Mouse (Mus musculus): ENCODE data around the gene Hunk. TPM values are rescaled to one million over a fixed set of nuclear protein-coding genes. Genes with fewer than 3 reads are reported as not detected.

Gene Hunk
- polyA plus RNA-seq, 1 experiment: not detected

DNA sequence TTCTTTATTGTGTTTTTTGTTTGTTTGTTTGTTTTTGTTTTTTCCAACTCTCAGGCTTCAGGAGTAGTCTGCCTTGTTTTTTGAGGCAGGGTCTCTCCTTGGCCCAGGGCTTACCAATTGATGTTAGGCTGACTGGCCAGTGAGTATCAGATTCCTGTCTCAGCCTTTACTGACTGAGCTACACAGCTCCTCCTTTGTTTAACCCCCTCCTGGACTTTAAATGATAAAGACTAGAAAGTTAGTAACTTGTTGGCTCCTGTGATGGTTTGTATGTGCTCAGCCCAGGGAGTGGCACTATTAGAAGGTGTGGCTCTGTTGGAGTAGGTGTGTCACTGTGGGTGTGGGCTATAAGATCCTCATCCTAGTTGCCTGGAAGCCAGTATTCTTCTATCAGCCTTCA is 30.8 kb downstream of the Hunk start:
- Histone ChIP-seq H3K27ac (ENCODE audit: control insufficient read depth, insufficient read depth, low read depth, low read length, poor library complexity) (no peak overlapping the region), H3K4me3 (replicated peaks; ENCODE audit: control insufficient read depth, low read depth, low read length) (no peak overlapping the region), H3K4me1 (ENCODE audit: control insufficient read depth, insufficient read depth, low read length) (no peaks in the 10 kb centered on the region)
- TF ChIP-seq CTCF (IDR thresholded peaks at IDR 0.05; ENCODE audit: control insufficient read depth, insufficient read depth, low read length): no peak
- no peak for TF ChIP-seq POLR2A (IDR thresholded peaks at IDR 0.05; ENCODE audit: borderline replicate concordance, control insufficient read depth, low read depth, low read length)

DNA sequence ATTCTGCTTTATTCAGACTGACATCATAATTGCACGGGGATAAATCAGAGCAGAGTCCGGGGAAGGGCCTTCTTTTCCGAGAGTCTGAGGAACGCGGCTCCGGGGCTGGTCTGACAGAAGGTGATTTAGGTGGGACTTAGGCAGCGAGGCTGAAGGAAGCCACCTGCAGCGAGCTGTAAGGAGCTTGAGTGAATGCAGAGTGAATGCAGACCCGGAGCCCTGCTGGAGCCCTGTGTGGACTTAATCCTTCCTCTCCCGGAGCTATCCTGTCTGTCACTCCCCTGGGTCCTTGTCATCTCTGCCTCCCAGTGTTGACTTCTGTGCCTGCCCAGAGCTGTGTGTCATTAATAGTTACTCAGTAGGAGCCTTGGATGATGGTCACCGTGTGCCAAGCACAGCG is 32.8 kb downstream of the Hunk start:
- Histone ChIP-seq H3K27ac (ENCODE audit: control insufficient read depth, insufficient read depth, low read depth, low read length, poor library complexity) (no peak overlapping the region), H3K4me3 (replicated peaks; ENCODE audit: control insufficient read depth, low read depth, low read length) (no peak overlapping the region), H3K4me1 (ENCODE audit: control insufficient read depth, insufficient read depth, low read length) (no peaks in the 10 kb centered on the region)
- no peak for TF ChIP-seq POLR2A (IDR thresholded peaks at IDR 0.05; ENCODE audit: borderline replicate concordance, control insufficient read depth, low read depth, low read length)
- no peak for TF ChIP-seq CTCF (IDR thresholded peaks at IDR 0.05; ENCODE audit: control insufficient read depth, insufficient read depth, low read length)
- 25% methylated on average over 12 of the region's 12 CpGs for WGBS

DNA sequence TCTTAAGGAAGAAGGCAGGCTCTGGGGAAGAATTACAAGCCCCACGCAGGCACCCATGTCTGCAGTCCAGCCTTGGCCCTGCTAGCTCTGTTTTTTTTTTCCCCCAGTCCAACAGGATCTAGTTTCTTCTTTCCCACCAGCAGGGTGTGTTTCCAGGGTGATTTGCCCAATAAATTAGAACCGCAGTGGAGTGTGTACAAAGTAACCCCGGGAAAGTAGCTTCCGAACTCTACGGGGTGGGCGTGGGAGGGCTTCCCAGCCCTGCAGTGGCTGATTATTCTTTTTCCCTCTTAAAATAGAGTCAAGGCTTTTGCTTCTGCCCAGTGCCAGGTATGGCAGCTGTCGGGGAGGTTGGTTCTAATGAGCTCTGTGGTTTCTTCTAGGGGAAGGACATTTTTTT is 35.3 kb downstream of the Hunk start:
- 64% methylated on average over 7 of the region's 7 CpGs for WGBS
- no peak for TF ChIP-seq CTCF (IDR thresholded peaks at IDR 0.05; ENCODE audit: control insufficient read depth, insufficient read depth, low read length)
- TF ChIP-seq POLR2A (IDR thresholded peaks at IDR 0.05; ENCODE audit: borderline replicate concordance, control insufficient read depth, low read depth, low read length): no peak
- no peak overlapping the region for H3K27ac ChIP-seq (ENCODE audit: control insufficient read depth, insufficient read depth, low read depth, low read length, poor library complexity)
- no peaks in the 10 kb centered on the region for H3K4me1 ChIP-seq (ENCODE audit: control insufficient read depth, insufficient read depth, low read length)
- no peak overlapping the region for H3K4me3 ChIP-seq (replicated peaks; ENCODE audit: control insufficient read depth, low read depth, low read length)

DNA sequence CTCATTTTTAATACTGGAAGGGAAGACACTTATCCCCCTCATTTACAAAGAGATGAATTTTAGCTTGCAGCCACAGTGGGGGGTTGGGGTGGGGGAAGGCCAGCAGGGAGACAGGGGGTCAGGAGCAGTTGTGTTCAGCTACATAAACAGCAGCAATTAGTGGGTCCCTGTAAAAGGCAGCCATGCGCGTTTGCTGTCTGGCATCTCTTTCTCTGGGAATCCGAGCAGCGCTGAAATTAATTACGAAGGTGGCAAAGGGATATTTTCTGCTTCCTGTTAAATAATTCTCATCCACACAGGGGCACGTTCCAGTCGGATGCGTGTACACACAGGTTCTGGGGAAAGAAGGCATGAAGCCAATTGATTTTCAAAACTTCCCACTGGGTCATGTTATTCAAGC is 35.7 kb downstream of the Hunk start:
- 78% methylated on average over 8 of the region's 8 CpGs for WGBS
- H3K27ac ChIP-seq (ENCODE audit: control insufficient read depth, insufficient read depth, low read depth, low read length, poor library complexity): no peak overlapping the region
- TF ChIP-seq POLR2A (IDR thresholded peaks at IDR 0.05; ENCODE audit: borderline replicate concordance, control insufficient read depth, low read depth, low read length) (no peak), CTCF (IDR thresholded peaks at IDR 0.05; ENCODE audit: control insufficient read depth, insufficient read depth, low read length) (no peak)
- H3K4me3 ChIP-seq (replicated peaks; ENCODE audit: control insufficient read depth, low read depth, low read length): no peak overlapping the region
- no peaks in the 10 kb centered on the region for H3K4me1 ChIP-seq (ENCODE audit: control insufficient read depth, insufficient read depth, low read length)

DNA sequence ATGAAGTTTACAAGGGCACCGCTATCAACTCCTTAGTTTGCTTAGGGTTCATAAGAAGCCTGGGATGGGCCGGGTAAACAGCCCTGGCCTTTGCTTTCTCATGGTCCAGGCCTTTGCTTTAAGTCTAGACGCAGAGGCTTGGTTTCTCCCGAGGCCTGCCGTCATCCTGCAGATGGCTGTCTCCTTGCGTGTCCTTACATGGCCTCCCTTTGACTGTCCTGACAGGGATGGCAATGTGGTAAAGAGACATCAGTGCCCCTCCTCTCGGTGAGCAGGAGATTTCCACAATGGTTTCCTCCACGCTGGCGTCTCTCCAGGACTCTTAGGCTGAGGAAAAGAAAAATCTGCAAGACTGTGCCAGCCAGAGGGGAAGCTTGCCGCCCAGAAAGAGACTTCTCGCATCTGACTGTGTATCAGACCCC is 36.3 kb downstream of the Hunk start:
- H3K4me3 ChIP-seq (replicated peaks; ENCODE audit: control insufficient read depth, low read depth, low read length): no peak overlapping the region
- TF ChIP-seq CTCF (IDR thresholded peaks at IDR 0.05; ENCODE audit: control insufficient read depth, insufficient read depth, low read length) (no peak), POLR2A (IDR thresholded peaks at IDR 0.05; ENCODE audit: borderline replicate concordance, control insufficient read depth, low read depth, low read length) (no peak)
- no peak overlapping the region for H3K27ac ChIP-seq (ENCODE audit: control insufficient read depth, insufficient read depth, low read depth, low read length, poor library complexity)
- H3K4me1 ChIP-seq (ENCODE audit: control insufficient read depth, insufficient read depth, low read length): no peaks in the 10 kb centered on the region
- WGBS: 66% methylated on average over 11 of the region's 11 CpGs

DNA sequence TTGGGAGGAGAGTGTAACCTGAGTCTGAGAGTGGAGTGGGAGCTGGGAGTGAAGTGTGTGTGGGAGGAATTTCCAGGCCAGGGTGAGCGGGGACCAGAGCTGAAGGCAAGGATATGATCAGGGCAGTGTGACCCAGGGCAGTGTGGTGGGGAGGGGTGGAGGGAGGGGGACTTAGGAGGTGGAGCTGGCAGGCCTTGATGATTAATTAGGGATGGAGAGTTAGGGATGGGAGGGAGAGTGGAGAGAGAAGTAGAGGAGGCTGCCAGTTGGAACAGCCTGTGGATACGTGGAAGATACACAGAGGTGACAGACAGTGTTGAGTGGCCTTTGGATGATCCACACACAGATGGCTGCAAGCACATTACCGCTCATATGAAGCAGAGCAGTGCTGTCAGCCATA is 38.1 kb downstream of the Hunk start:
- TF ChIP-seq POLR2A (IDR thresholded peaks at IDR 0.05; ENCODE audit: borderline replicate concordance, control insufficient read depth, low read depth, low read length) (no peak), CTCF (IDR thresholded peaks at IDR 0.05; ENCODE audit: control insufficient read depth, insufficient read depth, low read length) (no peak)
- 72% methylated on average over 3 of the region's 3 CpGs for WGBS
- Histone ChIP-seq H3K27ac (ENCODE audit: control insufficient read depth, insufficient read depth, low read depth, low read length, poor library complexity) (no peak overlapping the region), H3K4me3 (replicated peaks; ENCODE audit: control insufficient read depth, low read depth, low read length) (no peak overlapping the region), H3K4me1 (ENCODE audit: control insufficient read depth, insufficient read depth, low read length) (no peaks in the 10 kb centered on the region)

DNA sequence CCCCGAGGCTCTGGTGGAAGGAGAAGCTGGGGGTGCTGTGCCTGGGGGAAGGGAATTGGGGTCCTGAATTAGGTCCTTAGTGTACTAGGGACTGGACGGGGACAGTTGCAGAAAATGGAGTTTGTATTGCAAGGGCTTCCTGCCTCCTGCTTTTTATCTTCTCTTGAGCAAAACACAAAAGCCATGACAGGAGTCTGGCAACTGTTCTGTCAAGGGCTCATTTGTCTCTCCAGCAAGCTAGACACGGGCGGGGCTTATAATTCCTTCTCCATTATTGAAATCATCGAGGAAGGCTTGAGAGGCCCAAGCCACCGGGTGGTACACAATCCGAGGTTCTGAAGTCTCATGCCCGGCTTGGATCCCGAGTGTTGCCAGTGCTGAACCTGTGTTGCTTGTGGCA is 38.6 kb downstream of the Hunk start:
- H3K4me1 ChIP-seq (ENCODE audit: control insufficient read depth, insufficient read depth, low read length): no peaks in the 10 kb centered on the region
- H3K27ac ChIP-seq (ENCODE audit: control insufficient read depth, insufficient read depth, low read depth, low read length, poor library complexity): no peak overlapping the region
- H3K4me3 ChIP-seq (replicated peaks; ENCODE audit: control insufficient read depth, low read depth, low read length): no peak overlapping the region
- WGBS: 72% methylated on average over 9 of the region's 9 CpGs
- TF ChIP-seq POLR2A (IDR thresholded peaks at IDR 0.05; ENCODE audit: borderline replicate concordance, control insufficient read depth, low read depth, low read length) (no peak), CTCF (IDR thresholded peaks at IDR 0.05; ENCODE audit: control insufficient read depth, insufficient read depth, low read length) (no peak)

DNA sequence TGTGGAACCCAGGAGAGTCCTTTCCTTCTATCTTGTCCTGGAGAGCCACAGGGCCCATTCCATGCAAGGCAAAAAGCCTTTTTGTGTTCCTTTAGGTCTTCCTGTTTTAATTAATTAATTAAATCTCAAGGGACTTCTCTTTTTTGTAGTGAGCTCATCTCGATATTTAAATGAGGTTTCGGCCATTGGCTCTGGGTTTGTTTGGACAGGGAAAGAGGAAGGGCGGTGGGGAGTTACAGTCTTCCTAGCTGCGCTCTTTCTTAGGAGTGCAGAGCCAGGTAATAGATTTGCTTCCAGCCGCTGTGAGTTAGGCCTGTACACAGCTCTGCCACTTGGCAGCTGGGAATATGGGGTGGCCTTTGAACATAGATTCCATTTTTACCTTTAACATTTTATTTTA is 40.4 kb downstream of the Hunk start:
- Histone ChIP-seq H3K4me3 (replicated peaks; ENCODE audit: control insufficient read depth, low read depth, low read length) (no peak overlapping the region), H3K27ac (ENCODE audit: control insufficient read depth, insufficient read depth, low read depth, low read length, poor library complexity) (no peak overlapping the region), H3K4me1 (ENCODE audit: control insufficient read depth, insufficient read depth, low read length) (no peaks in the 10 kb centered on the region; the same call in 1 of the 2 replicates)
- TF ChIP-seq POLR2A (IDR thresholded peaks at IDR 0.05; ENCODE audit: borderline replicate concordance, control insufficient read depth, low read depth, low read length) (no peak), CTCF (IDR thresholded peaks at IDR 0.05; ENCODE audit: control insufficient read depth, insufficient read depth, low read length) (no peak)
- 62% methylated on average over 5 of the region's 5 CpGs for WGBS

All from bone marrow, adult 2 months (tissue).